Mouse (Mus musculus): Measurements from ENCODE around the gene Grrp1. TPM values are rescaled to one million over a fixed set of nuclear protein-coding genes. Genes with fewer than 3 reads are reported as not detected.
"Not testable (repeated sequence)": the region's sequence is repeated elsewhere in the genome, so short reads cannot be mapped to it uniquely, and the experiment has no call there.

Gene Grrp1
- 1 to 10 TPM; 5.9 to 6.0 TPM for total RNA-seq (2021)
- long read RNA-seq, experiment 1, transcript Grrp1-201 (2 exons, 1,226 nt): major isoform, 11 of 12 reads
- long read RNA-seq, experiment 1, partial matches to known transcripts: 1 of 12 reads
- long read RNA-seq, experiment 1, other reads (novel, unspliced or antisense): 0 of 12 reads
- long read RNA-seq, experiment 2, transcript Grrp1-201 (2 exons, 1,226 nt): major isoform, 9 of 12 reads
- long read RNA-seq, experiment 2, partial matches to known transcripts: 3 of 12 reads
- long read RNA-seq, experiment 2, other reads (novel, unspliced or antisense): 0 of 12 reads

- DNase-seq: no peak
- intact Hi-C loops (cut with DNase I; ENCODE audit: low total_unique reads): loop anchor here (5.0 to 10.0 kb wide), 3 partner anchors 38 to 231 kb away; no protein-coding TSS in a partner anchor
These were observed at the start of gene Grrp1 for GRCm38 (mm10) chr4:134253722-134254324. Gene Grrp1, minus strand, starts transcription at chr4:134254106.

GRCm38 (mm10) chr4:134302084-134302483 is 48.2 kb upstream of the Grrp1 start:
- intact Hi-C loops (cut with DNase I; ENCODE audit: low total_unique reads): no loop called here
- no peak for DNase-seq

DNA sequence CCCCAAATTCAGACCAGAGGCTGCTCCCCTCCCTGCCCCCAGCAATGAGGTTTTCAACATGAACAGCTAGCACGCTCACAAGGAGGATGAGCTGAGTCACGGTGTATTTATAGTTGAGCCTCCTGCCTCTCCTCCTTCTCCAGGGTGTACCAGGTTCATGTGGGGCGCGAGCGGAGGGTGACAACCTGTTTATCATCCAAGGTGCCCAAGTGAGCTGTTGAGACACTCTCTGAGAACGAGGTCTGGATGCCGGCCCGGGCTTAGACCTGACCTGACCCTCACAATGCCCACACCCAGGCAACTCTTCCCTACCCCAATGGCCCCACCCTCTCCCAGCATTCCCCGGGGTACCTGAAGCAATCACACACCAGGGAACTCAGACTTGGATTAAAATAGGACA is 46.4 kb upstream of the Grrp1 start:
- peak; percentile 82 for DNase-seq
- intact Hi-C loops (cut with DNase I; ENCODE audit: low total_unique reads): no loop called here

DNA sequence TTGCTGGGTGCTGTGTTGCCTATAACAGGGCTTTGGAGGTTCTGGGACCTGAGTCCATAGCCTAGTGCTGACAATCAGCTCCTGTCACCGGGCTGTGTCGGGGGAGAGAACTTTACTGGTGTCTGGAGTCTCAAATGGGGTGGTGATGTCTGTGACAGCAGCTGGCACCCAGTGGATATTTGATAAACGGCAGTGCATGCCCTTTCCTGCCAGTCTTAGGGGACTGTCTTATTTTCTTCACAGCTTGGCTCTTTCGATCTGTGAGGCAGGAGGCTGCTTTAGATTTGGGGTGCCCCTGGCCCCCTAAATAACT is 45.5 kb upstream of the Grrp1 start:
- peak; percentile 46 for DNase-seq
- intact Hi-C loops (cut with DNase I; ENCODE audit: low total_unique reads): no loop called here

GRCm38 (mm10) chr4:134298626-134299497 is 45.0 kb upstream of the Grrp1 start:
- no peak for DNase-seq
- intact Hi-C loops (cut with DNase I; ENCODE audit: low total_unique reads): no loop called here

DNA sequence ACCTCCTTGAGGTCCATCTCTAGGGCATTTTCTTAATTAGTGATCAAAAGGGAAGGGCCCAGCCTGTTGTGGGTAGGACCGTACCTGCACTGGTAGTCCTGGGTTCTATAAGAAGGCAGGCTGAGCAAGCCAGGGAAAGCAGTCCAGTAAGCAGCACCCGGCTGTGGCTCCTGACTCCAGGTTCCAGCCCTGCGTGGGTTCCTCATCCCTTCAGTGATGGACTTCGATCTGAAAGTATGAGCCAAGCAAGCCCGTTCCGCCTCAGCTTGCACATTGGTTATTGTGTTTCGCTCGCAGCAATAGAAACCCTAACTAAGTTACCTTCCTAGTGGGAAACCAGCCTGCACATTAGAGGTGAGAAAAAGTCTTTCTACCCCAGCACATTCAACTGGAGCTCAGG is 43.5 kb upstream of the Grrp1 start:
- no peak for DNase-seq
- intact Hi-C loops (cut with DNase I; ENCODE audit: low total_unique reads): no loop called here

- intact Hi-C loops (cut with DNase I; ENCODE audit: low total_unique reads): no loop called here
- DNase-seq: no peak
These were observed 42.6 kb upstream of the Grrp1 start for GRCm38 (mm10) chr4:134296523-134296922.

DNA sequence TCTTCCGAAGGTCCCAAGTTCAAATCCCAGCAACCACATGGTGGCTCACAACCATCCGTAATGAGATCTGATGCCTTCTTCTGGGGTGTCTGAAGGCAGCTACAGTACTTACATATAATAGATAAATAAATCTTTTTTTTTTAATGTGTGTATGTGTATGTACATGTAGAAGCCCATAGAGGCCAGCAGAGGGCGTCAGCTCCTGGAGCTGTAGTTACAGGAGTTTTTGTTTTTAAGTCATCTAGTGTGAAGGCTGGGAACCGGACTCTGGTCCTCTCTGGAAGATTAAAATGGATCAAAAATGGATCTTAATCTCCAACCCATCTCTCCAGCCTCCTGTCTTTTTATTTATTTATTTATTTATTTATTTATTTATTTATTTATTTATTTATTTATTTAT is 42.2 kb upstream of the Grrp1 start:
- DNase-seq; intact Hi-C loops (cut with DNase I; ENCODE audit: low total_unique reads): not testable (repeated sequence)

- no peak for DNase-seq
These were observed 39.8 kb upstream of the Grrp1 start for GRCm38 (mm10) chr4:134293692-134294163.

DNA sequence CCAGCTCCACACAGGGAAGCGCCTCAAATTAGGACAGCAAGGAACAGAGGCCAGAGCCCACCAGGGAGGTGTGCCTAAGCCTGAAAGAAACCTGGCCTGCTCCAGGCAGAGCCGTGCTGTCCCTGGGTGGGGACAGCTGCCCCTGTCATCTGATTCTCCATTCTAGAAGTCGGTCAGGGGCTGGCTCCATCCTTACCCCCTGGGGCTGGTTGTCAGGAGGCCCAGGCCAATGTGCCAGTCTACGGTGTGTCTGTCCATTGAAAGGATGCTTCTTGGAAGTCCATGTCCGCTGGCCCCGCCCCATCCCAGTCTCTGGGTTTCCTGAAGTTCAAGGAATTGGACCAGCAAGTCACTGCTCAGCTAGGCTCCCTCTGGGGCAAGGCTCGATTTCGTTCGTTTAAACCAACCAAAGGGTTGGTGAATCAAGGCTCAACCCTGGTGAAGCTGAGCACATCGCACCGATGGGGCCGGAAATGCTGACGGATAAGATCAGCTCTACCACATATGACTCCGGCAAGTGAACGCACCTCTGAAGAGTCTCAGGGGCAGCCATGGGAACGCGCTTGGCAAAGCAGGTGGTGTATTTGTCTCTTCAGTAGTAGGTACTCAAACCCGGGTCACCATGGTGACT is 39.3 kb upstream of the Grrp1 start:
- DNase-seq: no peak
- intact Hi-C loops (cut with DNase I; ENCODE audit: low total_unique reads): loop anchor here (5.0 kb wide), 1 partner anchor 41 kb away; the partner anchor contains the start of gene Grrp1

More at GRCm38 (mm10) chr4:134293692-134294163, 39.8 kb upstream of the Grrp1 start:
- intact Hi-C loops (cut with DNase I; ENCODE audit: low total_unique reads): loop anchor here (5.0 kb wide), 1 partner anchor 41 kb away; the partner anchor contains the start of gene Grrp1

- DNase-seq: peak; percentile 66
- intact Hi-C loops (cut with DNase I; ENCODE audit: low total_unique reads): loop anchor here (5.0 kb wide), 1 partner anchor 40 kb away; the partner anchor contains the start of gene Grrp1
These were observed 38.2 kb upstream of the Grrp1 start for GRCm38 (mm10) chr4:134292067-134292466.

DNA sequence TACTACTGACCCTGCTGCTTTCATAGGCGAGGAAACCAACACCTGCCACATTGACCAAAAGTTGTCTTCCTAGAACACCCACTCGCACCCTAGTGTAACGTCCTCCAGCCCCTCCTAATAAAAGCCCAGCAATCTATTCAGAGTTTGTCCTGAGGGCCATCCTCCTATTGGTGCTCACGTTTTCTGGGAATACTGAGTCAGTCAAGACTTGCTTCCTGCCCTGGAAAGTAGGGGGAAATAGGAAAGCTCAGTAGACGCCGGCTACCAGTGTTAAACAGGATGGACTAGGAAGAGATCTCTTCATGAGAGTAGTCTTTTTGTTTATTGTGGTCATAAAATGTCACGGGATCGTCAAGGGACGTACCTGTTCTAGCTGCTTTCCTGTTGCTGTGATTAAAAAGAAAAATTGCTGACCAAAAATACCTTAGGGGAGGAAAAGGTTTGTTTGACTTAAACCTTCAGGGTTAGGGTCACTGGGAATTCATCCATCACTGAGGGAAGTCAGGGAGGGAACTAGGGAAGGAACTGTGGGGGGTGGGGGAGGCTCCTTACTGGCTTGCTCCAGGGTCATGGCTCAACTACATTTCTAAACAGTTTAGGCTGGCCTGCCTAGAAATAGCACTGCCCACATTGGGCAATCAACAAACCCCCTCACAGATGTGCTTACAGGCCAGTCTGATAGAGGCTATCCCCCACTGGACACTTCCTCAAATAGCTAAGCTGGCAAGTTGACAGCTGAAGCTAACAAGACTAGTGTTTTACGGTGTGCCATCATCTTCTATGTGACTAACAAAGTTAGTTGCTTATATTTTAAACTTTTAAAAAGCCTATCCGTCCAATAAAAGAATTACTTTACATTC is 34.7 kb upstream of the Grrp1 start:
- DNase-seq: no peak
- intact Hi-C loops (cut with DNase I; ENCODE audit: low total_unique reads): no loop called here

DNA sequence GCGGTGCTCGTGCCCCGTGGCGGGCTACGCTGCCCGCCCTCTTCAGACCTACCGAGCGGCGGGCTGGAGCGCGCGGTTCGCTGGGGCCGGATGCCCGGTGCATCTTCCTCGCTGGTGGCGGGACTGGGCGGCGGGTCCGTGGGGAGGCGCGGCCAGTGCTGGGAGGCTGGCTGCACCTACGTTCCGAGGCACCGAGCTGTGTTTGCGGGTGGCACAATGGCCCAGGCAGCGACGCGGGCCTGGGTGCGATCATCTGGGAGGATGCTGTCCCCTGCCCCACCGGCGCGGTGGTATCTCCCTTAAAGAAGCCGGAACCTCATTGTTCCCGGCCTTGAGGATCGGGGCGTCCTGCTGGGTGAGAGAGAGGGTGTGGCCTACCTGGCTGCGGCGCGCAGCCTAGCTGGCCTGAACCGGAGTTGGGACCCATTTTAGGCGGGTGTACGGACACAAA is 33.7 kb upstream of the Grrp1 start, which contains the start of gene Pdik1l:
Gene Pdik1l (minus strand): TSS at position 321 of the 451 bp plus-strand sequence.
- DNase-seq: peak; percentile 72
- intact Hi-C loops (cut with DNase I; ENCODE audit: low total_unique reads): no loop called here

- peak; percentile 97 for DNase-seq
These were observed 33.3 kb upstream of the Grrp1 start for GRCm38 (mm10) chr4:134287168-134287564.

DNA sequence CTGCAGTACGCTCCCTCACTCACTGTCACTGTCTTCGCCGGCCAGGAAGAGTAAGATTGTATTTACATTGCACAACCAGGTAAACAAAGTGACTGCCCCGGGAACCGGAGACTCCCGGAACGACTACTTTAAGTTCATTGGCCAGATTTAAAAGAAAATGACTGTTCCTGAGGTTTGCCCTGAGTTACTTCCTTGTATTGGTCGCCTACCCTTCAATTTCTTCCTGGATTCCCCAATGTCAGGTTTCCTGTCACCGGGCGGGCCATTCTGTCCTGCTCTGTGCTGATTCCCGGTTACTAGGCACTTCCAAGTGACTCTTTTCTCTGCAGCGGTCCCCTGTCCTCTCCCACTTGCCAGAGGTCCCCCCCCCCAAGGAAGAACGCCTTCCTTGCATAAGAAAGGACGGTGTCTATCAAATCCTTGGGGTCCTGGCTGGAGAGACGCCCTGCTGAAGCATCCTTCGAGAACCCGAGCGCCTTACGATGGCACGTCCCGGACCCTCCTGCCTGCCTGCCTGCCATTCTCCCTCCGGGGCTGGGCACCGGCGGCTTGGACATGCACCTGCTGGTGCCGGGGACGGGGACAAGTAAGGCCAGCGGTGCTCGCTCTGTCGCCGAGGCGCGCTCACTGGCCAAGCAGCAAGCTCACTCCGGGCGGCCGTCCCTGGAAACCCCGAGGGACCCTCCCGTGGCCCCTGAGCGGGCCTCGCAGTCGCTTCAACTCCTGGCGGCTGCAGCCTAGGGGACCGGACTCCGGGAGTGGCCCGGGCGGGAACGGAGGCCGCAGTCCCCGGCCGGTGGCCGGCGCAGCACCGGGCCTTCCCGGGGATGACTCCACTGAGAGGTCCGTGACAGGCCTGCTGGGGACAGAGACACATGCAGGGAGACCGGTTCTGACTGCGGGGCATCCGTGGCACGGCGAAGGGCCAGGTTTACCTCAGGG is 32.6 kb upstream of the Grrp1 start:
- intact Hi-C loops (cut with DNase I; ENCODE audit: low total_unique reads): no loop called here
- peak; percentile 33 for DNase-seq

More at GRCm38 (mm10) chr4:134287168-134287564, 33.3 kb upstream of the Grrp1 start:
- intact Hi-C loops (cut with DNase I; ENCODE audit: low total_unique reads): no loop called here

- intact Hi-C loops (cut with DNase I; ENCODE audit: low total_unique reads): loop anchor here (5.0 kb wide), 1 partner anchor 98 kb away; the partner anchor contains the start of gene Cep85
- DNase-seq: no peak
These were observed 31.0 kb upstream of the Grrp1 start for GRCm38 (mm10) chr4:134284942-134285341.
